Mouse (Mus musculus) brain, embryonic 14.5 days (tissue): ENCODE results near the gene Cacng3.

Experiments used
- CTCF ChIP-seq: fragments of 200-500 bp; IDR thresholded peaks from 2 replicates; pipeline ENCODE4 v1.5.1; 2012; ENCODE audit warnings: inconsistent platforms, mild to moderate bottlenecking, moderate library complexity, borderline replicate concordance; ENCODE audit not compliant: insufficient read depth, insufficient read length; ENCODE audit errors: extremely low read depth
- POLR2A ChIP-seq: fragments of 200-500 bp; IDR thresholded peaks from 2 replicates; pipeline ENCODE4 v1.6.1; 2012; ENCODE audit warnings: mild to moderate bottlenecking, inconsistent platforms, borderline replicate concordance; ENCODE audit not compliant: poor library complexity, insufficient read depth, insufficient read length, severe bottlenecking; ENCODE audit errors: extremely low read depth

DNA sequence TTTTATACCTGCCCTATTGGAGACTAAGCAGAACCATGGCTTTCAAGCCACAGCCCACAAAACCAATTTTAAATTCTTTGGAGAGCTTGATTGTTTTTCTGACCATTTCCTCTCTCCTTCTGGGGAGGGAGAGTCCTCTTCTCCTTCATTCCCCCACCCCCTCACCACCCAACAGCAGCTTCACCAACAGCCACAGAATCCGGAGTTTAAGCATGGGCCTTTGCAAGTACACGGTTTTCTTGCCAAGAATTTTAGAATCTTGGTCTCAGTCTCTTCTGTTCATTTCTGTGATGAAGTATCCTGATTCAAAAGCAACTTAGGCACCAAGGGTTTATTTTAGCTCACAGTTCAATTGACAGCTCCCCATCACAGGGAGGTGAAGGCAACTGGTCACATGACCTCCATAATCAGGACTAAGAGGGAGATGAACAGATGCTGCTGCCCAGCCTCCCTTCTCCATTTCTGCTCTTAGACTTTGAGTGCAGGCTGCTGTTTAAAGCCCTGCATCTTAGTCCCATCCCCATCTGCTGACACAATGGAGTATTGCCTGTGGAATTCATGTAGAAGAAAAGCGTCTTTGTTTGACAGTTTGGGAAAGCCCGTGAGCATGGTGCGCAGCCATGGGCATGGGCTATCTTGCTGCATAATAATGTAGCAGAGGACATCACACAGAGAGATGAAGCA lies 85.8 kb downstream of the Cacng3 start:
- TF ChIP-seq CTCF (no peak), POLR2A (no peak)
